Mouse (Mus musculus) myocyte (in vitro differentiated cells): Measurements from ENCODE around the gene Tex21.

Experiments used
- CEBPB ChIP-seq: IDR thresholded peaks from 2 replicates; pipeline ENCODE4 v1.6.1; 2011; ENCODE audit warnings: mild to moderate bottlenecking, moderate library complexity; ENCODE audit not compliant: poor library complexity, insufficient read depth, severe bottlenecking
- POLR2AphosphoS2 ChIP-seq: IDR thresholded peaks from one replicate; pipeline ENCODE4 v1.6.1; 2011; ENCODE audit warnings: low read depth, control low read depth; ENCODE audit not compliant: insufficient read length

GRCm38 (mm10) chr12:76185167-76185816 is 61.3 kb downstream of the Tex21 start:
- no peak for TF ChIP-seq POLR2AphosphoS2
- TF ChIP-seq CEBPB: no peak
